Mouse (Mus musculus): ENCODE data around the gene Rassf2. TPM values are rescaled to one million over a fixed set of nuclear protein-coding genes. Genes with fewer than 3 reads are reported as not detected.

Gene Rassf2
- polyA plus RNA-seq, 1 experiment from 2014 or later = 25.2 TPM

- H3K9me3 ChIP-seq (ENCODE audit: control insufficient read depth, low read length) = no peaks in the 10 kb centered on the region
- no peak overlapping the region for H3K9ac ChIP-seq (ENCODE audit: low read depth, low read length)
- no peak overlapping the region for H3K4me2 ChIP-seq (ENCODE audit: low read length)
- no peaks in the 10 kb centered on the region for H3K4me1 ChIP-seq (ENCODE audit: control insufficient read depth, insufficient read depth, low read depth, low read length)
- H3K36me3 ChIP-seq (ENCODE audit: control insufficient read depth, insufficient read depth, low read length) = 0 out of 2 replicates have a peak, but pooled peaks cover 7% of the 10 kb centered on the region
- WGBS = 68% methylated on average over 1 of the region's 1 CpGs
- no peaks in the 10 kb centered on the region for H3K27me3 ChIP-seq (replicated peaks; ENCODE audit: control insufficient read depth, insufficient read depth, low read length)
- H3K27ac ChIP-seq (ENCODE audit: low read depth, low read length) = no peak overlapping the region
- no peak overlapping the region for H3K4me3 ChIP-seq (ENCODE audit: low read length)
- ATAC-seq = no peak
These were observed 14.0 kb downstream of the Rassf2 start for GRCm38 (mm10) chr2:132016034-132016433.

- Histone ChIP-seq H3K27ac (ENCODE audit: low read depth, low read length) (no peak overlapping the region), H3K36me3 (ENCODE audit: control insufficient read depth, insufficient read depth, low read length) (peaks cover 7% of the 10 kb centered on the region; the same call in 1 of the 2 replicates), H3K4me1 (ENCODE audit: control insufficient read depth, insufficient read depth, low read depth, low read length) (no peaks in the 10 kb centered on the region), H3K4me2 (ENCODE audit: low read length) (no peak overlapping the region), H3K9me3 (ENCODE audit: control insufficient read depth, low read length) (no peaks in the 10 kb centered on the region), H3K4me3 (ENCODE audit: low read length) (no peak overlapping the region), H3K27me3 (replicated peaks; ENCODE audit: control insufficient read depth, insufficient read depth, low read length) (no peaks in the 10 kb centered on the region), H3K9ac (ENCODE audit: low read depth, low read length) (no peak overlapping the region)
- 96% methylated on average over 4 of the region's 4 CpGs for WGBS
- no peak for ATAC-seq
These were observed 16.9 kb downstream of the Rassf2 start for GRCm38 (mm10) chr2:132013152-132013551.

- no peak for ATAC-seq
- no peak overlapping the region for H3K4me3 ChIP-seq (ENCODE audit: low read length)
- no peaks in the 10 kb centered on the region for H3K9me3 ChIP-seq (ENCODE audit: control insufficient read depth, low read length)
- H3K27ac ChIP-seq (ENCODE audit: low read depth, low read length) = no peak overlapping the region
- WGBS = 96% methylated on average over 2 of the region's 2 CpGs
- H3K4me2 ChIP-seq (ENCODE audit: low read length) = no peak overlapping the region
- H3K27me3 ChIP-seq (replicated peaks; ENCODE audit: control insufficient read depth, insufficient read depth, low read length) = no peaks in the 10 kb centered on the region
- no peak overlapping the region for H3K9ac ChIP-seq (ENCODE audit: low read depth, low read length)
- H3K4me1 ChIP-seq (ENCODE audit: control insufficient read depth, insufficient read depth, low read depth, low read length) = no peaks in the 10 kb centered on the region
- H3K36me3 ChIP-seq (ENCODE audit: control insufficient read depth, insufficient read depth, low read length) = peaks cover 7% of the 10 kb centered on the region; the same call in 1 of the 2 replicates
These were observed 19.3 kb downstream of the Rassf2 start for GRCm38 (mm10) chr2:132010781-132011180.

- no peaks in the 10 kb centered on the region for H3K27me3 ChIP-seq (replicated peaks; ENCODE audit: control insufficient read depth, insufficient read depth, low read length)
- no peak overlapping the region for H3K4me2 ChIP-seq (ENCODE audit: low read length)
- H3K4me3 ChIP-seq (ENCODE audit: low read length) = no peak overlapping the region
- peaks cover 10% of the 10 kb centered on the region; the same call in 1 of the 2 replicates for H3K36me3 ChIP-seq (ENCODE audit: control insufficient read depth, insufficient read depth, low read length)
- no peak for ATAC-seq
- H3K4me1 ChIP-seq (ENCODE audit: control insufficient read depth, insufficient read depth, low read depth, low read length) = no peaks in the 10 kb centered on the region
- whole genome bisulfite sequencing = 63% methylated on average over 4 of the region's 4 CpGs
- no peak overlapping the region for H3K27ac ChIP-seq (ENCODE audit: low read depth, low read length)
- H3K9ac ChIP-seq (ENCODE audit: low read depth, low read length) = no peak overlapping the region
- H3K9me3 ChIP-seq (ENCODE audit: control insufficient read depth, low read length) = no peaks in the 10 kb centered on the region
These were observed 21.9 kb downstream of the Rassf2 start for GRCm38 (mm10) chr2:132008186-132008585.

GRCm38 (mm10) chr2:132007475-132007819 lies 22.6 kb downstream of the Rassf2 start:
- 57% methylated on average over 6 of the region's 6 CpGs for WGBS
- no peak overlapping the region for H3K4me3 ChIP-seq (ENCODE audit: low read length)

GRCm38 (mm10) chr2:132006561-132007474 lies 23.2 kb downstream of the Rassf2 start:
- no peak for ATAC-seq
- Histone ChIP-seq H3K9me3 (ENCODE audit: control insufficient read depth, low read length) (no peaks in the 10 kb centered on the region), H3K9ac (ENCODE audit: low read depth, low read length) (no peak overlapping the region), H3K4me1 (ENCODE audit: control insufficient read depth, insufficient read depth, low read depth, low read length) (no peaks in the 10 kb centered on the region), H3K27me3 (replicated peaks; ENCODE audit: control insufficient read depth, insufficient read depth, low read length) (no peaks in the 10 kb centered on the region), H3K36me3 (ENCODE audit: control insufficient read depth, insufficient read depth, low read length) (peaks cover 8% of the 10 kb centered on the region; the same call in 1 of the 2 replicates), H3K4me2 (ENCODE audit: low read length) (no peak overlapping the region), H3K4me3 (ENCODE audit: low read length) (no peak overlapping the region), H3K27ac (ENCODE audit: low read depth, low read length) (no peak overlapping the region)
- WGBS = 85% methylated on average over 18 of the region's 18 CpGs

More at GRCm38 (mm10) chr2:132007475-132007819, 22.6 kb downstream of the Rassf2 start:
- Histone ChIP-seq H3K27me3 (replicated peaks; ENCODE audit: control insufficient read depth, insufficient read depth, low read length) (no peaks in the 10 kb centered on the region), H3K4me2 (ENCODE audit: low read length) (no peak overlapping the region), H3K9me3 (ENCODE audit: control insufficient read depth, low read length) (no peaks in the 10 kb centered on the region), H3K27ac (ENCODE audit: low read depth, low read length) (no peak overlapping the region), H3K9ac (ENCODE audit: low read depth, low read length) (no peak overlapping the region), H3K4me1 (ENCODE audit: control insufficient read depth, insufficient read depth, low read depth, low read length) (no peaks in the 10 kb centered on the region), H3K36me3 (ENCODE audit: control insufficient read depth, insufficient read depth, low read length) (peaks cover 10% of the 10 kb centered on the region; the same call in 1 of the 2 replicates)
- no peak for ATAC-seq

- Histone ChIP-seq H3K4me3 (ENCODE audit: low read length) (no peak overlapping the region), H3K27me3 (replicated peaks; ENCODE audit: control insufficient read depth, insufficient read depth, low read length) (no peaks in the 10 kb centered on the region), H3K36me3 (ENCODE audit: control insufficient read depth, insufficient read depth, low read length) (peaks cover 3% of the 10 kb centered on the region; the same call in 1 of the 2 replicates), H3K4me2 (ENCODE audit: low read length) (no peak overlapping the region), H3K4me1 (ENCODE audit: control insufficient read depth, insufficient read depth, low read depth, low read length) (no peaks in the 10 kb centered on the region), H3K9ac (ENCODE audit: low read depth, low read length) (no peak overlapping the region), H3K9me3 (ENCODE audit: control insufficient read depth, low read length) (no peaks in the 10 kb centered on the region), H3K27ac (ENCODE audit: low read depth, low read length) (no peak overlapping the region)
- ATAC-seq = no peak
- 88% methylated on average over 4 of the region's 4 CpGs for WGBS
These were observed 24.6 kb downstream of the Rassf2 start for GRCm38 (mm10) chr2:132005445-132005844.

GRCm38 (mm10) chr2:132004495-132005136 lies 25.4 kb downstream of the Rassf2 start:
- no peaks in the 10 kb centered on the region for H3K27me3 ChIP-seq (replicated peaks; ENCODE audit: control insufficient read depth, insufficient read depth, low read length)
- H3K4me3 ChIP-seq (ENCODE audit: low read length) = no peak overlapping the region
- no peak for ATAC-seq
- 84% methylated on average over 9 of the region's 9 CpGs for WGBS
- no peak overlapping the region for H3K27ac ChIP-seq (ENCODE audit: low read depth, low read length)
- no peak overlapping the region for H3K4me2 ChIP-seq (ENCODE audit: low read length)
- no peaks in the 10 kb centered on the region for H3K4me1 ChIP-seq (ENCODE audit: control insufficient read depth, insufficient read depth, low read depth, low read length)
- H3K9ac ChIP-seq (ENCODE audit: low read depth, low read length) = no peak overlapping the region
- peaks cover 3% of the 10 kb centered on the region; the same call in 1 of the 2 replicates for H3K36me3 ChIP-seq (ENCODE audit: control insufficient read depth, insufficient read depth, low read length)
- no peaks in the 10 kb centered on the region for H3K9me3 ChIP-seq (ENCODE audit: control insufficient read depth, low read length)

- no peak overlapping the region for H3K4me3 ChIP-seq (ENCODE audit: low read length)
- ATAC-seq = no peak
- no peak overlapping the region for H3K9ac ChIP-seq (ENCODE audit: low read depth, low read length)
- no peaks in the 10 kb centered on the region for H3K9me3 ChIP-seq (ENCODE audit: control insufficient read depth, low read length)
- no peaks in the 10 kb centered on the region for H3K4me1 ChIP-seq (ENCODE audit: control insufficient read depth, insufficient read depth, low read depth, low read length)
- WGBS = 86% methylated on average over 5 of the region's 5 CpGs
- H3K27me3 ChIP-seq (replicated peaks; ENCODE audit: control insufficient read depth, insufficient read depth, low read length) = no peaks in the 10 kb centered on the region
- 0 out of 2 replicates have a peak, but pooled peaks cover 3% of the 10 kb centered on the region for H3K36me3 ChIP-seq (ENCODE audit: control insufficient read depth, insufficient read depth, low read length)
- no peak overlapping the region for H3K4me2 ChIP-seq (ENCODE audit: low read length)
- H3K27ac ChIP-seq (ENCODE audit: low read depth, low read length) = no peak overlapping the region
These were observed 26.1 kb downstream of the Rassf2 start for GRCm38 (mm10) chr2:132003916-132004315.

Data from hindbrain, embryonic 16.5 days (tissue).